Mouse (Mus musculus) neural tube, embryonic 13.5 days (tissue): ENCODE data around the gene Tbc1d12. TPM values are rescaled to one million over a fixed set of nuclear protein-coding genes. Genes with fewer than 3 reads are reported as not detected.

ENCODE experiments used
- ATAC-seq: fragments of 200-750 bp; cut with Nextera tagmentation; 2 replicates; pipeline ENCODE4 v1.8.0; 2017; ENCODE audit warnings: low read depth, mild to moderate bottlenecking, moderate TSS enrichment, moderate library complexity
- H3K27ac ChIP-seq: fragments of 300-500 bp; sonication (generic); replicated peaks from 2 replicates; pipeline ENCODE4 v1.5.1; 2015; ENCODE audit warnings: moderate library complexity, mild to moderate bottlenecking, inconsistent platforms
- H3K27me3 ChIP-seq: fragments of 300-500 bp; sonication (generic); 2 replicates; pipeline ENCODE4 v1.6.1; 2015; ENCODE audit warnings: mild to moderate bottlenecking, inconsistent platforms
- H3K36me3 ChIP-seq: fragments of 300-500 bp; sonication (generic); 2 replicates; pipeline ENCODE4 v1.6.1; 2015; ENCODE audit warnings: mild to moderate bottlenecking, inconsistent platforms
- H3K4me1 ChIP-seq: fragments of 300-500 bp; sonication (generic); replicated peaks from 2 replicates; pipeline ENCODE4 v1.6.1; 2015; ENCODE audit warnings: inconsistent platforms
- H3K4me2 ChIP-seq: fragments of 300-500 bp; sonication (generic); 2 replicates; pipeline ENCODE4 v1.6.1; 2015; ENCODE audit warnings: inconsistent platforms, mild to moderate bottlenecking, moderate library complexity
- H3K4me3 ChIP-seq: fragments of 300-500 bp; sonication (generic); 2 replicates; pipeline ENCODE4 v1.5.1; 2015; ENCODE audit warnings: mild to moderate bottlenecking, inconsistent platforms
- H3K9ac ChIP-seq: fragments of 300-500 bp; sonication (generic); 2 replicates; pipeline ENCODE4 v1.6.1; 2015; ENCODE audit warnings: moderate library complexity, mild to moderate bottlenecking, inconsistent platforms
- H3K9me3 ChIP-seq: fragments of 300-500 bp; sonication (generic); 2 replicates; pipeline ENCODE4 v1.6.1; 2016; ENCODE audit warnings: inconsistent platforms
- WGBS: fragments of 180-500 bp; shearing (Covaris S2); methylation state at CpG from one replicate; pipeline ENCODE4 v1.1.7; 2015; 5-methylcytosine and 5-hydroxymethylcytosine counted together
- polyA plus RNA-seq: library from polyadenylated mRNA; unstranded; fragments of >200 nt; fragmentation: Nextera tagmentation; extraction: Ambion mirVana; gene quantifications from 2 replicates; pipeline ENCODE4 v1.2.1, GENCODE M21; 2015

Tbc1d12 gene
- 5.1 and 5.5 TPM in 2 replicates for polyA plus RNA-seq

DNA sequence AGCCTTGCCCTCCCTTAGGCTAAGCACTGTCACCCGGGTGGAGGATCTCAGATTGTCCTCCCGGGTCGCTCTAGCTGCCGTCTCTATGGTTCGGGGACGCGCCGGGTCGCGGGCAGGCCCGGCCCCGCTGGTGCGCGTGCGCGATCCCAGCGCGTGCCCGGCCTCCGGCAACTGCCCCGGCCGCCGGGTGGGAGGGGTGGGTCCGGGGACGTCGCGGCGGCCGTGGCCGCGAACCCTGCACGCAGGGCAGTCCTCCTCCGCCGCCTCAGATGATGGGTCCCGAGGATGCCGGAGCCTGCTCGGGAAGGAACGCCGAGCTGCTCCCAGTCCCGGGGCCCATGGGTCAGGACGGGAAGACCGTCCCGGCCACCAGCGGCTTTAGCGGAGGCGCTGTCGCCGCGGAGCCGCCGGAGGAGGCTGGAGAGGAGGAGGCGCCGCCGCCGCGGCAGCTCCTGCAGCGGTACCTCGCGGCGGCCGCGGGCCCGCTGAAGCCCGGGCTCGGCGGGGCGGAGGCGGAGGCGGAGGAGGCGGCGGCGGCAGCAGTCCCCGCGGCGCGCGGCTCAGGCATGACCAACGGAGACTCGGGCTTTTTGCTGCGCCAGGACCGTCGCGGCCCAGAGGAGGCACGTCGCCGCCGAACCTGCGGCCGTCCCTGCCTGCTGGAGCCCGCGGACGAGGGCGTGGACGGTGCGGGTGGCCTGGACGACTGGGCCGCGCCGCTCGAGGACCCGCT, at the start of gene Tbc1d12:
Gene Tbc1d12, plus strand, starts transcription at position 142 of the 733 bp plus-strand sequence.
- ATAC-seq: peak; percentile 96

DNA sequence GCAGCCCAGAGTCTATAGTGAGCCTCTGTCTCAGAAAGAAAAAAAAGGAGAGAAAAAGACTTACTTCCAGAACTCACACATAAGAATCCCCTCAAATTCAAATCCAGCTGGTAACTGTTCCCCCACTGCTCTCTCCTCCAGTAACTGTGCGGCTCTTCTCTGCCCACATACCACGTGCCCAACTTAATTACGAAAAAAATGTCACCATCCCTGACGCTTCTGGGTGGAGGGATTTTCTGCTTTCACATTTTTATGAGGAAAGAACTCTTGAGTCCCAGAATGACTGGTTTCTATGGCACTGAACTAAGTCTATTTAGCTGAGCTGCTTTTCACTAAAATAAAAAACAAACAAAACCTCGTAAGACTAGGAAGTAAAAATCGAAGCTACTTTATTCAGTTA, 48.6 kb upstream of the Tbc1d12 start:
- Histone ChIP-seq H3K4me1 (no peaks in the 10 kb centered on the region), H3K36me3 (peaks cover 62% of the 10 kb centered on the region), H3K4me3 (no peak overlapping the region), H3K9ac (no peak overlapping the region), H3K27me3 (no peaks in the 10 kb centered on the region), H3K9me3 (no peaks in the 10 kb centered on the region), H3K27ac (no peak overlapping the region), H3K4me2 (no peak overlapping the region)
- no peak for ATAC-seq
- WGBS: 92% methylated on average over 6 of the region's 6 CpGs

More for the DNA sequence above, at the start of gene Tbc1d12:
- no peaks in the 10 kb centered on the region for H3K36me3 ChIP-seq
- peaks cover 31% of the 10 kb centered on the region for H3K4me1 ChIP-seq
- H3K9me3 ChIP-seq: no peaks in the 10 kb centered on the region
- peak within 1 kb of the TSS; percentile 91 for H3K9ac ChIP-seq
- peak within 1 kb of the TSS; percentile 60 for H3K4me2 ChIP-seq
- no peaks in the 10 kb centered on the region for H3K27me3 ChIP-seq
- peak within 1 kb of the TSS; percentile 90 for H3K4me3 ChIP-seq
- WGBS: under 1% methylated on average over 100 of the region's 101 CpGs
- peak within 1 kb of the TSS; percentile 95 for H3K27ac ChIP-seq

DNA sequence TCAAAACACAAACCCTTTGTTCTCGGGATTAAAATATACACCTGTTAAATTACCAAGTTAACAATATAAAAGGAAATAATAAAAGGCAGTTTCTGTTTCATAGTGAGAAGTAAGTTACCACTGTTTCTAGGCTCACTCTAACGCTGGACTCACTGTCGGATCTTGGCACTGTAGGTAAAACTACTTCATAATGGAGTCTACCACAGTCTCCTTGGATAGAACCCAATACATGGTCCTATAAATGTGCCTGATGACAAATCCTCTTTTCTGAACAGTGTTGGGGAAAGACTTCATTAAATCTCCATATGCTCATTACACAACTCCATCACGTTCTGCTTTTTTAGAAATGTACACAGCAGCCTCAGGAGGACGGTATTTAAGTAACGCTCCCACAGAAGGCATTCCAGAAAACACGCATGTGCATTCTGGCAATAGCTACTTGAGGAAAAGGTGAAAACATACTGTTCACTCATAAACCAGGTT, 42.8 kb upstream of the Tbc1d12 start:
- ATAC-seq: no peak
- H3K9ac ChIP-seq: no peak overlapping the region
- no peaks in the 10 kb centered on the region for H3K9me3 ChIP-seq
- WGBS: 93% methylated on average over 7 of the region's 7 CpGs
- H3K27me3 ChIP-seq: no peaks in the 10 kb centered on the region
- H3K4me3 ChIP-seq: no peak overlapping the region
- H3K4me1 ChIP-seq: no peaks in the 10 kb centered on the region
- H3K4me2 ChIP-seq: no peak overlapping the region
- no peak overlapping the region for H3K27ac ChIP-seq
- H3K36me3 ChIP-seq: peaks cover 94% of the 10 kb centered on the region

GRCm38 (mm10) chr19:38796546-38796945, 39.8 kb upstream of the Tbc1d12 start:
- Histone ChIP-seq H3K36me3 (peaks cover 89% of the 10 kb centered on the region), H3K9ac (no peak overlapping the region), H3K27ac (no peak overlapping the region), H3K4me3 (no peak overlapping the region), H3K9me3 (no peaks in the 10 kb centered on the region), H3K4me2 (no peak overlapping the region), H3K4me1 (no peaks in the 10 kb centered on the region), H3K27me3 (no peaks in the 10 kb centered on the region)
- 80% methylated on average over 5 of the region's 5 CpGs for WGBS
- no peak for ATAC-seq

DNA sequence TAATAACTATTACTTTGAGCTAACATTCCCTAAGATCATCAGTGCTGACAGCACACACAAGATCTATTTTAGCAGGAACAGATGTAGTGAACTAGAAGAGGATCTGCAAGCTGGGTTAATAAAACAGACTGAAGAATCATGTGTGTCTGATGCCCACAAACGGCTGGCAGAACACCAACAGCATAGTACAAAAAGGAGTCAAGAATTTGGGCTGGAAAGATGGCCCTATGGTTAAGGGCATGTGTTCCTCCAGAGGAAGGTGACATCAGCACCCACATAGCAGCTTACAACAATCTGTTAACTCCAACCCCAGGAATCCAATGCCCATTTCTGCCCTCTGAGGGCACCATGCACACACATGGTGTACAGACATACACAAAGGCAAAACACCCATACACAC, 38.1 kb upstream of the Tbc1d12 start:
- H3K4me1 ChIP-seq: no peaks in the 10 kb centered on the region
- H3K27me3 ChIP-seq: no peaks in the 10 kb centered on the region
- H3K4me2 ChIP-seq: no peak overlapping the region
- WGBS: 95% methylated on average over 1 of the region's 1 CpGs
- peaks cover 90% of the 10 kb centered on the region for H3K36me3 ChIP-seq
- H3K4me3 ChIP-seq: no peak overlapping the region
- H3K27ac ChIP-seq: no peak overlapping the region
- H3K9me3 ChIP-seq: no peaks in the 10 kb centered on the region
- no peak for ATAC-seq
- no peak overlapping the region for H3K9ac ChIP-seq

DNA sequence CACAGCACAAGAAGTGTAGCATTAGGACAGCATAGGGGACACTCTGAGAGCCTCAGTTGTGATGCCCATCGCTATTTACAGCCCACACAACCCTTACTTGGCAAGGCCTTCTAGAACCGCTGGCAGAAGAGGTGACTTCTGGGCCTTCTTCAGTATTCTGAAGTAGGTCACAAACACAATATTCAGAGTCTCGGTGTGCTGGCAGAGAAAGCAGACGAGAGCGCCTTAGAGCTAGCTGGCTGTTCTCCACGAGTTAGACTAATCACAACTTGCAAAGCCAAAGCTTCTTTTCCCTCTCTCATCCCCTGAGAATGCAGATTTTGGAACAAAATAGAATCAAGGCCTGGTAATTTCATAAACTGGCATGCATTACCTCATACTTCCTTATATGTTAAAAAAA, 37.6 kb upstream of the Tbc1d12 start:
- H3K4me1 ChIP-seq: no peaks in the 10 kb centered on the region
- H3K9ac ChIP-seq: no peak overlapping the region
- H3K36me3 ChIP-seq: peaks cover 90% of the 10 kb centered on the region
- H3K4me3 ChIP-seq: no peak overlapping the region
- H3K27ac ChIP-seq: no peak overlapping the region
- H3K9me3 ChIP-seq: no peaks in the 10 kb centered on the region
- 95% methylated on average over 6 of the region's 6 CpGs for WGBS
- ATAC-seq: no peak
- H3K4me2 ChIP-seq: no peak overlapping the region
- H3K27me3 ChIP-seq: no peaks in the 10 kb centered on the region

DNA sequence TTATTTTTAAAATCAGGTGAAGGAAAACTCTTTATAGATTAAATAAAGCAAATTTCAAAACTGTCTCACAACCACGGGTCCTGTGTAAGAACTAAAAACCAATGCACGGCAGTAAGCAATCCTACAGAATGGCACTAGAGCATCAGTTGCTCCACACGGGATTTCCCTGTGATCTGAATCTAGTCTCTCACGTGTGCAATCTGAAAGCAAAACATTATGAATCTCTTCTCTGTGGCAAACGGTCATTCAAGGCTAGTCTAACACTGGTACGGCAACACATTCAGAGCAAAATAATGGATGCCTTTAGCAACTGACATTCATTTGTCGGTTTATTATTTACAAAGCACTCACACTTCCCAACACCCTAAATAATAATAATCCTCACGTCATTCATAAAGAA, 18.2 kb upstream of the Tbc1d12 start:
- Histone ChIP-seq H3K36me3 (peaks cover 30% of the 10 kb centered on the region), H3K4me2 (peak overlapping the region; percentile 67), H3K27ac (no peak overlapping the region), H3K4me1 (peaks cover 19% of the 10 kb centered on the region), H3K9me3 (no peaks in the 10 kb centered on the region), H3K27me3 (no peaks in the 10 kb centered on the region), H3K9ac (peak overlapping the region; percentile 75), H3K4me3 (peak overlapping the region; percentile 71)
- ATAC-seq: no peak
- WGBS: 43% methylated on average over 8 of the region's 8 CpGs

DNA sequence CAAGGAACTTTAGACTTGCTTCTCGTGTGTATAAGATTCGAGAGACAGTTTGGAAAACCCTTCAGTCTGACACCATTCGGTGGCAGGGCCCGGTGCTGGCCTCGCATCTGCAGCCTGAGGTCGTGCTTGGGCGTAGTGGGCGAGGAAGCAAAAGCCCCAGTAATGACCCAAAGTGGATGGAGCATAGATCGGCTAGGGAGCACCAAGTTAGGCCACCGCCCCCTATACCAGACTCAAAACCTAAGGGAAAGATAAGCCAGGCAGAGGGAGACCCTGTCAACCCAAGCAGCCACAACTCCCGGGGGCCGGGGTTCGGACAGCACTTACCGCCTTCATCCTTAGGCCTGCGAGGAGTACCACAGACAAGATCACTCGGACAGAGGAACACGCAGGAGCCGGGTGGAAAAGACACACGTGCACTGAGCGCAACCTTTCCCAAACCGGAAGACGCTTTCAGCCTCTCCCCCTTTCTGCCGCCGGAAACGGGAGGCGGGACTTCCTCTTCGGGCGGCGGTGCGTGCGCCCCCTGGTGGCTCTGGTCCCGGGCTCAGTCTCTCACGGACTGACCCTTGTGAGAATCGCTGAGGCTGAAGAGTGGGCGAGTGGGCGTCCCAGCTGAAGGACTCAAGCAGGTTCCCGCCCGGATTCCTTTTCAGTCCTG, 17.5 kb upstream of the Tbc1d12 start, which contains the start of gene Noc3l:
Gene Noc3l, minus strand, starts transcription at position 472 of the 661 bp plus-strand sequence.
- H3K9ac ChIP-seq: peak within 1 kb of the TSS; percentile 75
- peak; percentile 98 for ATAC-seq
- H3K27me3 ChIP-seq: no peaks in the 10 kb centered on the region
- peaks cover 19% of the 10 kb centered on the region for H3K4me1 ChIP-seq
- H3K36me3 ChIP-seq: peaks cover 24% of the 10 kb centered on the region
- peak within 1 kb of the TSS; percentile 71 for H3K4me3 ChIP-seq
- no peaks in the 10 kb centered on the region for H3K9me3 ChIP-seq
- under 1% methylated on average over 38 of the region's 38 CpGs for WGBS
- H3K4me2 ChIP-seq: peak within 1 kb of the TSS; percentile 67
- peak within 1 kb of the TSS; percentile 75 for H3K27ac ChIP-seq

GRCm38 (mm10) chr19:38819427-38819802, 17.0 kb upstream of the Tbc1d12 start:
- peak; percentile 88 for ATAC-seq
- H3K27ac ChIP-seq: peak overlapping the region; percentile 75

GRCm38 (mm10) chr19:38820186-38820804, 16.1 kb upstream of the Tbc1d12 start:
- WGBS: 94% methylated on average over 4 of the region's 4 CpGs
- no peaks in the 10 kb centered on the region for H3K27me3 ChIP-seq
- peaks cover 19% of the 10 kb centered on the region for H3K4me1 ChIP-seq
- no peak for ATAC-seq
- no peak overlapping the region for H3K27ac ChIP-seq
- no peak overlapping the region for H3K4me2 ChIP-seq
- no peak overlapping the region for H3K4me3 ChIP-seq
- peaks cover 10% of the 10 kb centered on the region for H3K36me3 ChIP-seq
- H3K9me3 ChIP-seq: no peaks in the 10 kb centered on the region
- H3K9ac ChIP-seq: no peak overlapping the region

More at GRCm38 (mm10) chr19:38819427-38819802, 17.0 kb upstream of the Tbc1d12 start:
- 15% methylated on average over 16 of the region's 16 CpGs for WGBS
- Histone ChIP-seq H3K36me3 (peaks cover 19% of the 10 kb centered on the region), H3K27me3 (no peaks in the 10 kb centered on the region), H3K4me3 (peak overlapping the region; percentile 71), H3K4me2 (peak overlapping the region; percentile 67), H3K4me1 (peaks cover 19% of the 10 kb centered on the region), H3K9ac (peak overlapping the region; percentile 75), H3K9me3 (no peaks in the 10 kb centered on the region)

DNA sequence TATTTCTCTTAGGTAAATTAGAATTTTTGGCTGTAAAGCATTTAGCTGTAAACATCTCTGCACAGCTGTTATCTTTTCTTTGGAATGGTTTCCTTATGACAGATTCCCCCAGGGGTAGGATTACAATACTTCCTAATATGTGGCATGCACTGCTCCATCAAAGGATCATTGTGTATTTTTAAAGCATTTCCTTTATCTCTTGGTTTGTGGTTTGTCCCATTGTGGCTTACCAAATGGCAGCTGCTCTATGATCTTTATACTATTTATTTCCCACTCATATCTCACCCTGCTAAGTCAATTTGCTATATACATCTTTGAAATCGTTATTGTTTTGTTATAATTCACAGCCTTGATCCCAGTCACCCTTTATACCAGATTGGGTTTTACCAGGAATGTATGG, 3.2 kb upstream of the Tbc1d12 start:
- ATAC-seq: no peak
- WGBS: 67% methylated on average over 1 of the region's 1 CpGs
- Histone ChIP-seq H3K4me2 (no peak overlapping the region), H3K9me3 (no peaks in the 10 kb centered on the region), H3K36me3 (no peaks in the 10 kb centered on the region), H3K4me1 (peaks cover 11% of the 10 kb centered on the region), H3K4me3 (no peak overlapping the region), H3K9ac (no peak overlapping the region), H3K27me3 (no peaks in the 10 kb centered on the region), H3K27ac (no peak overlapping the region)

DNA sequence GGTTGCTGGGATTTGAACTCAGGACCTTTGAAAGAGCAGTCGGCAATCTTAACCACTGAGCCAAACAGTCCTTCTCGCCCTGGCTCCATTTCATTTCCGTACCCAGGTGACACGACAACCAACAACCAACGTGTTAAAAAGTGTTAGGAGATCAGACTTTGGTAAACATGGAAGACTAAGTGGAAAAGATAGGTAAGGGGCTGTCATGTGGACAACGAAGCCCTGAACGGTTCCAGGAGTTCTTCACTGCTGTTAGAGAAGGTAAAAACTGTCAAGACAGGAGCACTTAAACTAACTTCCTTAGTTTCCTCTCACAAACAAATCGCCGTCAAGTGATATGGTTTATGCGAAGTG, 318 bp upstream of the Tbc1d12 start:
- Histone ChIP-seq H3K9me3 (no peaks in the 10 kb centered on the region), H3K27ac (peak overlapping the region; percentile 95; the same call in 1 of the 2 replicates), H3K4me3 (peak overlapping the region; percentile 90), H3K9ac (peak overlapping the region; percentile 91), H3K27me3 (no peaks in the 10 kb centered on the region), H3K4me2 (peak overlapping the region; percentile 60), H3K36me3 (no peaks in the 10 kb centered on the region), H3K4me1 (peaks cover 31% of the 10 kb centered on the region)
- ATAC-seq: peak; percentile 16
- WGBS: 29% methylated on average over 10 of the region's 10 CpGs
